Mouse (Mus musculus) ovary, postnatal 10 days (tissue): ENCODE measurements around the gene Hsd3b5.
"Not testable (repeated sequence)": the region's sequence is repeated elsewhere in the genome, so short reads cannot be mapped to it uniquely, and the experiment has no call there.

Experiments
- DNase-seq: peaks from one replicate; pipeline ENCODE4 v3.0.0; 2022; ENCODE audit warnings: low spot score

Hsd3b5 gene

GRCm38 (mm10) chr3:98630152-98630551 is at the start of gene Hsd3b5:
Hsd3b5 (minus strand) TSS chr3:98630252.
- DNase-seq = no peak

GRCm38 (mm10) chr3:98635145-98635544 is 5.1 kb upstream of the Hsd3b5 start:
- DNase-seq = no peak

GRCm38 (mm10) chr3:98629633-98630032 is 419 bp downstream of the Hsd3b5 start:
- no peak for DNase-seq

- DNase-seq = not testable (repeated sequence)
Measured at GRCm38 (mm10) chr3:98616786-98617185, 13.3 kb downstream of the Hsd3b5 start.

- DNase-seq = not testable (repeated sequence)
Measured at GRCm38 (mm10) chr3:98616244-98616643, 13.8 kb downstream of the Hsd3b5 start.

GRCm38 (mm10) chr3:98614406-98614927 is 15.6 kb downstream of the Hsd3b5 start:
- not testable (repeated sequence) for DNase-seq

GRCm38 (mm10) chr3:98613963-98614362 is 16.1 kb downstream of the Hsd3b5 start:
- no peak for DNase-seq

GRCm38 (mm10) chr3:98613540-98613939 is 16.5 kb downstream of the Hsd3b5 start:
- not testable (repeated sequence) for DNase-seq

GRCm38 (mm10) chr3:98588707-98589106 is 41.3 kb downstream of the Hsd3b5 start, which contains the start of gene Gm10681:
Gm10681 (minus strand) TSS chr3:98588807.
- DNase-seq = no peak

- DNase-seq = no peak
Measured at GRCm38 (mm10) chr3:98587721-98588120, 42.3 kb downstream of the Hsd3b5 start.

- DNase-seq = not testable (repeated sequence)
Measured at GRCm38 (mm10) chr3:98582622-98583021, 47.4 kb downstream of the Hsd3b5 start.

GRCm38 (mm10) chr3:98582202-98582601 is 47.9 kb downstream of the Hsd3b5 start:
- not testable (repeated sequence) for DNase-seq

GRCm38 (mm10) chr3:98581024-98581423 is 49.0 kb downstream of the Hsd3b5 start:
- peak; percentile 4 for DNase-seq
